ENCODE assay signal across 8 mouse cellular contexts in the genomic region with DNA sequence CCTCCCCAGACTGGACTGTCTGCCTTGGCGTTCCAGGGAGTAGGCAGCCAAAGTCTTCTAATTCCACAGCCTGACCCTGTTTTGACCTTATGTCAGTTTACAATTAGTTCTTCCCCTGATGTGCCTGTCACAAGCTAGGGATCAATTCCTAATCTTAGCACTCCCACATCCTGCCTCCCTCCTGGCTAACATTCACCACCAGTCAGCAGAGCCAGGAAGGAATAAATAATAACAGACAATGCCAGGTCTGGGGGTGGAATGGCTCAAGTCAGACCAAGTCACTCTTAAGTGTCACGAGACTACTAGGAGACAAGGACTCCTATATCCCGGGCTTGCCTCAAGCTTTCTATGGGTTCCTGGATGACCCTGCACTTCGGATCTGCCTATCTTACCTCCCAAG. TPM values are rescaled to one million over a fixed set of nuclear protein-coding genes. Genes with fewer than 3 reads are reported as not detected.
DNase-seq lines count a peak whose midpoint lies in the region; ATAC-seq lines count a peak whose summit lies in the region.

No protein-coding gene starts in this region.

- H3K9ac ChIP-seq in heart, embryonic 14.5 days (ENCODE audit: low read length) = no peak overlapping the region
- H3K9ac ChIP-seq in liver, embryonic 11.5 days (ENCODE audit: low read depth, low read length) = no peak overlapping the region
- H3K9ac ChIP-seq in neural tube, embryonic 13.5 days = no peak overlapping the region

- H3K36me3 ChIP-seq in heart, embryonic 14.5 days (ENCODE audit: control insufficient read depth, insufficient read depth, low read length) = no peaks in the 10 kb centered on the region
- no peaks in the 10 kb centered on the region for H3K36me3 ChIP-seq in liver, embryonic 11.5 days (ENCODE audit: control insufficient read depth, insufficient read depth, low read length)
- H3K36me3 ChIP-seq in neural tube, embryonic 13.5 days = no peaks in the 10 kb centered on the region

- DNase-seq in kidney, adult 11 months = peak; percentile 45
- no peak for DNase-seq in kidney, adult 8-10 months
- DNase-seq in liver, embryonic 11.5 days (ENCODE audit: low spot score) = no peak
- DNase-seq in right cerebral cortex, adult 18-20 months = no peak
- no peak for DNase-seq in ovary, postnatal 14 days (ENCODE audit: low spot score)
- no peak for DNase-seq in left cerebral cortex, adult 11 months (ENCODE audit: low spot score)

- peak overlapping the region; percentile 93 for H3K4me2 ChIP-seq in heart, embryonic 14.5 days (ENCODE audit: low read length)
- H3K4me2 ChIP-seq in liver, embryonic 11.5 days = peak overlapping the region; percentile 87
- H3K4me2 ChIP-seq in neural tube, embryonic 13.5 days = 0 out of 2 replicates have a peak overlapping the region, but pooled peaks have one; percentile 81

- H3K27me3 ChIP-seq in heart, embryonic 14.5 days (ENCODE audit: control insufficient read depth, insufficient read depth, low read length) = no peaks in the 10 kb centered on the region
- H3K27me3 ChIP-seq in liver, embryonic 11.5 days (replicated peaks; ENCODE audit: control insufficient read depth, insufficient read depth, low read length) = no peaks in the 10 kb centered on the region
- no peaks in the 10 kb centered on the region for H3K27me3 ChIP-seq in neural tube, embryonic 13.5 days

- H3K4me1 ChIP-seq in heart, embryonic 14.5 days (ENCODE audit: control insufficient read depth in 2 of 2, insufficient read depth in 2 of 2, low read length in 2 of 2) = peaks cover 26 to 38% of the 10 kb centered on the region in 2 experiments
- peaks cover 36% of the 10 kb centered on the region for H3K4me1 ChIP-seq in liver, embryonic 11.5 days (replicated peaks; ENCODE audit: control insufficient read depth, insufficient read depth, low read length)
- H3K4me1 ChIP-seq in neural tube, embryonic 13.5 days (replicated peaks) = peaks cover 66% of the 10 kb centered on the region

- H3K4me3 ChIP-seq in heart, embryonic 14.5 days (ENCODE audit: control insufficient read depth in 1 of 2, insufficient read depth in 1 of 2, low read depth in 1 of 2, low read length in 2 of 2) = no peak overlapping the region
- no peak overlapping the region; the same call in 1 of the 2 replicates for H3K4me3 ChIP-seq in liver, embryonic 11.5 days (ENCODE audit: low read depth, low read length)
- H3K4me3 ChIP-seq in neural tube, embryonic 13.5 days = 0 out of 2 replicates have a peak overlapping the region, but pooled peaks have one; percentile 60

- WGBS in heart, embryonic 14.5 days = 23% methylated on average over 4 of the region's 4 CpGs
- WGBS in liver, embryonic 11.5 days = 19% methylated on average over 4 of the region's 4 CpGs
- 26% methylated on average over 4 of the region's 4 CpGs for WGBS in neural tube, embryonic 13.5 days

- H3K9me3 ChIP-seq in heart, embryonic 14.5 days (ENCODE audit: control insufficient read depth, low read length) = no peaks in the 10 kb centered on the region
- H3K9me3 ChIP-seq in liver, embryonic 11.5 days (ENCODE audit: control insufficient read depth, low read length) = no peaks in the 10 kb centered on the region
- H3K9me3 ChIP-seq in neural tube, embryonic 13.5 days = no peaks in the 10 kb centered on the region

- ATAC-seq in heart, embryonic 14.5 days (ENCODE audit: insufficient number of reproducible peaks, insufficient read depth, low FRiP score, low read depth) = no peak
- ATAC-seq in liver, embryonic 11.5 days (replicated peaks; ENCODE audit: low FRiP score) = no peak
- peak; percentile 2; the same call in 1 of the 2 replicates for ATAC-seq in neural tube, embryonic 13.5 days (ENCODE audit: low read depth)

- no peak overlapping the region for H3K27ac ChIP-seq in heart, embryonic 14.5 days (replicated peaks in 1 of 2; ENCODE audit: control insufficient read depth in 1 of 2, insufficient read depth in 1 of 2, low read depth in 2 of 2, low read length in 2 of 2)
- no peak overlapping the region for H3K27ac ChIP-seq in liver, embryonic 11.5 days (ENCODE audit: low read depth, low read length)
- no peak overlapping the region for H3K27ac ChIP-seq in neural tube, embryonic 13.5 days (replicated peaks)

RNA-seq across cellular contexts. Expression of a gene that starts 20.8 kb away (rescaled TPM):
- 7.4 and 7.9 TPM in 2 replicates for polyA plus RNA-seq in heart, embryonic 14.5 days (2014; fragmentation: Nextera tagmentation; extraction: Ambion mirVana)
- polyA plus RNA-seq in liver, embryonic 11.5 days (2014; fragmentation: Nextera tagmentation; extraction: Ambion mirVana) = 9.6 and 10.4 TPM in 2 replicates
- 15.9 and 16.1 TPM in 2 replicates for polyA plus RNA-seq in neural tube, embryonic 13.5 days (2015; fragmentation: Nextera tagmentation; extraction: Ambion mirVana)
